Mouse (Mus musculus) neutrophil, adult 5-6 weeks (primary cell): ENCODE results near the gene Kcnt1. TPM values are rescaled to one million over a fixed set of nuclear protein-coding genes. Genes with fewer than 3 reads are reported as not detected.
"Not testable (repeated sequence)": the region's sequence is repeated elsewhere in the genome, so short reads cannot be mapped to it uniquely, and the experiment has no call there.

Experiments
- ATAC-seq: fragments of 151-379, 151-347 bp; 2 replicates; pipeline ENCODE4 v1.8.0; 2017; ENCODE audit warnings: mild to moderate bottlenecking, moderate TSS enrichment; ENCODE audit not compliant: insufficient number of reproducible peaks, poor library complexity, low FRiP score, severe bottlenecking; ENCODE audit errors: extremely low read depth
- total RNA-seq: library from RNA; stranded (forward); fragments of 200-1000 nt; gene quantifications from 2 replicates; pipeline ENCODE4 v1.2.3, GENCODE M21; 2017

The Kcnt1 gene
- total RNA-seq, result not detected in 2 replicates

- no peak for ATAC-seq
Measured at GRCm38 (mm10) chr2:25863337-25864131, at the start of gene Kcnt1. Gene Kcnt1, plus strand, starts transcription at chr2:25863734.

GRCm38 (mm10) chr2:25815748-25816147 lies 47.8 kb upstream of the Kcnt1 start, which contains the start of gene Glt6d1:
Gene Glt6d1, minus strand, starts transcription at chr2:25815848.
- ATAC-seq, result not testable (repeated sequence)

GRCm38 (mm10) chr2:25822806-25823205 lies 40.7 kb upstream of the Kcnt1 start, which contains the start of gene Lcn9:
Gene Lcn9, plus strand, starts transcription at chr2:25823153.
- ATAC-seq, result no peak

GRCm38 (mm10) chr2:25824751-25825150 lies 38.8 kb upstream of the Kcnt1 start:
- no peak for ATAC-seq

- no peak for ATAC-seq
Measured at GRCm38 (mm10) chr2:25828344-25828947, 35.1 kb upstream of the Kcnt1 start.

GRCm38 (mm10) chr2:25830786-25831185 lies 32.7 kb upstream of the Kcnt1 start:
- no peak for ATAC-seq

- ATAC-seq, result 0 out of 2 replicates have a peak, but pooled peaks have one; percentile 34
Measured at GRCm38 (mm10) chr2:25836291-25836690, 27.2 kb upstream of the Kcnt1 start.

GRCm38 (mm10) chr2:25842161-25842560 lies 21.4 kb upstream of the Kcnt1 start:
- ATAC-seq, result no peak

- ATAC-seq, result no peak
Measured at GRCm38 (mm10) chr2:25842758-25843157, 20.8 kb upstream of the Kcnt1 start.

GRCm38 (mm10) chr2:25844097-25844496 lies 19.4 kb upstream of the Kcnt1 start:
- ATAC-seq, result no peak

GRCm38 (mm10) chr2:25846516-25846915 lies 17.0 kb upstream of the Kcnt1 start:
- no peak for ATAC-seq

GRCm38 (mm10) chr2:25847226-25847625 lies 16.3 kb upstream of the Kcnt1 start, which contains the start of gene Sohlh1:
Gene Sohlh1, minus strand, starts transcription at chr2:25847248.
- ATAC-seq, result no peak

- no peak for ATAC-seq
Measured at GRCm38 (mm10) chr2:25850330-25850729, 13.2 kb upstream of the Kcnt1 start.

- ATAC-seq, result no peak
Measured at GRCm38 (mm10) chr2:25852626-25853025, 10.9 kb upstream of the Kcnt1 start.

- no peak for ATAC-seq
Measured at GRCm38 (mm10) chr2:25853998-25854397, 9.5 kb upstream of the Kcnt1 start.

GRCm38 (mm10) chr2:25859891-25860290 lies 3.6 kb upstream of the Kcnt1 start:
- no peak for ATAC-seq

- no peak for ATAC-seq
Measured at GRCm38 (mm10) chr2:25862038-25862437, 1.5 kb upstream of the Kcnt1 start.

- ATAC-seq, result no peak
Measured at GRCm38 (mm10) chr2:25862696-25863270, 751 bp upstream of the Kcnt1 start.

- ATAC-seq, result no peak
Measured at GRCm38 (mm10) chr2:25864230-25864629, 696 bp downstream of the Kcnt1 start.

- no peak for ATAC-seq
Measured at GRCm38 (mm10) chr2:25865412-25865811, 1.9 kb downstream of the Kcnt1 start.
